Mouse (Mus musculus): Measurements from ENCODE around the gene Sptbn1.

Gene Sptbn1

DNA sequence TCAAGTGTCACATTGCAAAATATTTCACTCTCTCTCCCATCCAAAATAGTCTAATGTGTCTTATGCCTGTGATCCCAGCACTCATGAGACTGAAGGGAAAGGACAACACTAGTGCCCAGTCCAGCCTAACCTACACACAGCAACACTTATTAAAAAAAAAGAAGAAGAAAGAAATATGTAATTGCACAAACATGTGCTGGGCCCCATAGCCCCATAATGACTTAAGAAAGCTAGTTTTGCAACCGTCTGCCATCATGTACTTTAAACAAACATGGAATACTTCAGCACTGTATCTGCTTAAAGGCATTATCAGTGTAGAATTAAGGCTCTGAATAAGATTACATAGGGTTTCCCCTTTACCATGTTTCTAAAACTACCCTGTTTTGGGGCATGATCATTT is 92.4 kb downstream of the Sptbn1 start:
- in situ Hi-C loops (cut with MboI): no loop called here

GRCm38 (mm10) chr11:30171586-30172178 is 96.3 kb downstream of the Sptbn1 start:
- in situ Hi-C loops (cut with MboI): no loop called here

GRCm38 (mm10) chr11:30171184-30171583 is 96.8 kb downstream of the Sptbn1 start:
- in situ Hi-C loops (cut with MboI): no loop called here

DNA sequence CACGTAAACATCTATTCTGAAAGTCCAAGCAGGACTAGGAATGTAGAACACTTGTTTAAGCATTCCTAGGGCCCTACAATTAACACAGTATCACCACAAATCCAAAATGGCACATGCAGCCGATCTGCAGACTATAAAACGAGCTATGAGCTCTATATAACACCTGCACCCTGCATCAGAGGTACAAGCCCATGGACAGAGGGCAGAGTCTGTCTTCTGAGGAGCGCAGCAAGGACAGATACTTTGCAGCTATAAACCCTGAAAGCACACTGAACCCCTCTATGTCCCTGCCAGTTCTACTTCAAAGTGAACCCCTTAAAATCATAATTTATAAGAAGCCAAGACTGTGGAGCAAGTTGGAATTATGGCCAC is 101.4 kb downstream of the Sptbn1 start:
- in situ Hi-C loops (cut with MboI): no loop called here

- in situ Hi-C loops (cut with MboI): no loop called here
Measured at GRCm38 (mm10) chr11:30165861-30166550, 102.0 kb downstream of the Sptbn1 start.

GRCm38 (mm10) chr11:30164515-30165214 is 103.3 kb downstream of the Sptbn1 start:
- in situ Hi-C loops (cut with MboI): no loop called here

DNA sequence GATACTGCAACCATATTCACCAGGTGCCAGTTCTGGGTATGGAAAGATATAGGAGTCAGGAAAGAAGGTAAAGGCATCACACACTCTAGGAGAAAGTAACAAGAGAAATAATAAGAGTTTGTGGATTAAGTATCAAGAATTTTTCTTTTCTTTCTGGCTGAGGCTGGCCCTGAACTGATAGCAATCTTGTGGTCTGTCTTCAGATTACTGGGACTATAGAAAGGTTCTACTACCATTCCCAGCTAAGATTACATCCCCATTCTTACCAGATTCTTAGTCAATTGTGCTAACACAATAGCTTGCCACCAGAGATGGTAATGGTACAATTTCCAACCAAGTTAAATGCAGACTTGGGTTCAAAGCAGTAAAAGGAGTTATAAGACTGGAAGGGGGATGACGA is 104.1 kb downstream of the Sptbn1 start:
- in situ Hi-C loops (cut with MboI): no loop called here

GRCm38 (mm10) chr11:30163081-30163480 is 104.9 kb downstream of the Sptbn1 start:
- in situ Hi-C loops (cut with MboI): no loop called here

GRCm38 (mm10) chr11:30161744-30162143 is 106.2 kb downstream of the Sptbn1 start:
- in situ Hi-C loops (cut with MboI): no loop called here

DNA sequence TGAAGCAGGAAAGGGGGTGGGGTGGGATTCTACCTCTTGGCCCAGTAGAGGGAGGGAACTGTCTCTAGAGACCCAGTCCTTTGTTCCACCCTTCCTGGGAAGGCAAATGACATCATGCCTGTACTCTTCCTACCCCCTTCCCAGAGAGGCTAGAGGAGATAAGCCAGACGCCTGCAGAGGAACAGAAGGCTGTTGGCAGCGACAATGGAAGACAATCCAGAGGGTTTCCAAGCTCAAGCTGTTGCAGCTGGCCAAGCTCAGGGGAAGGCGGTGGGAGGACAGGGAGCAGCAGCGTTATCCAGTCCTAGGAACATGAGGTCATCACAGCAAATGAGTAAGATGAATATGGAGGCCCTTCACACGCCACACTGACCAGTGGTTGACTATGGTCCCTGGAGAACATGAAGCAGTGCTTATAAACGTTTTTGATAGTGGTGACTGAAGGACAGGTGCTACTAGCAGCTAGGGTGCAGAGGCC is 106.8 kb downstream of the Sptbn1 start:
- in situ Hi-C loops (cut with MboI): no loop called here

- in situ Hi-C loops (cut with MboI): no loop called here
Measured at GRCm38 (mm10) chr11:30160625-30161172, 107.3 kb downstream of the Sptbn1 start.

- in situ Hi-C loops (cut with MboI): no loop called here
Measured at GRCm38 (mm10) chr11:30159545-30160255, 108.3 kb downstream of the Sptbn1 start.

- in situ Hi-C loops (cut with MboI): no loop called here
Measured at GRCm38 (mm10) chr11:30158028-30158700, 109.8 kb downstream of the Sptbn1 start.

GRCm38 (mm10) chr11:30155887-30156286 is 112.1 kb downstream of the Sptbn1 start:
- in situ Hi-C loops (cut with MboI): no loop called here

- in situ Hi-C loops (cut with MboI): no loop called here
Measured at GRCm38 (mm10) chr11:30154980-30155379, 113.0 kb downstream of the Sptbn1 start.

- in situ Hi-C loops (cut with MboI): no loop called here
Measured at GRCm38 (mm10) chr11:30148888-30149287, 119.1 kb downstream of the Sptbn1 start.

DNA sequence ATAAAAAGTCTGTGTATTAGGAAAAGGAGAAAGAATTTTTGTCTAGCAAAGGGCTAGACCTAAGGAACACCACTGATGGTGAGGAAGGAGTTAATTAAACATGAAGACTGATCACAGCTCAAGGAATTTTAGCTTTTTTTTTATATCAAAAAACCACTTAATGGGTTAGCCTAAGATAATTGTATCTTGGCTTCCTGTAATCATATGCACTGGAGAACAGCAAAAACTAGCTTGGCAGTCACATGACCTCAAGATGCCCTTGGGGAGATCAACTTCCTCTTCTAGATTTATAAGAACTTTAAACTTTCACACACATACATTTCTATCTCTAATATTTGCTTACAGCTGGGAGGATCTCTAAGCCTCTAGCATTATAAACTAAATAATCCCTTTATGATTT is 119.6 kb downstream of the Sptbn1 start:
- in situ Hi-C loops (cut with MboI): no loop called here

- in situ Hi-C loops (cut with MboI): no loop called here
Measured at GRCm38 (mm10) chr11:30147882-30148281, 120.1 kb downstream of the Sptbn1 start.

GRCm38 (mm10) chr11:30143090-30143489 is 124.9 kb downstream of the Sptbn1 start:
- in situ Hi-C loops (cut with MboI): no loop called here

GRCm38 (mm10) chr11:30139165-30139826 is 128.7 kb downstream of the Sptbn1 start:
- in situ Hi-C loops (cut with MboI): no loop called here

- in situ Hi-C loops (cut with MboI): no loop called here
Measured at GRCm38 (mm10) chr11:30137081-30137480, 130.9 kb downstream of the Sptbn1 start.

Measured in mature B cell (primary cell).